Mouse (Mus musculus) erythroblast, embryonic 14.5 days (primary cell): Measurements from ENCODE around the gene 4933427I04Rik.

Experiments
- GATA1 ChIP-seq: IDR thresholded peaks from 2 replicates; pipeline ENCODE4 v1.6.1; 2012; ENCODE audit warnings: low read length, inconsistent platforms, mixed read lengths
- TAL1 ChIP-seq: IDR thresholded peaks from 3 replicates; pipeline ENCODE4 v1.6.1; 2012; ENCODE audit warnings: low read length, inconsistent platforms, mixed read lengths

GRCm38 (mm10) chr4:123842126-123842525 is 17.4 kb upstream of the 4933427I04Rik start:
- TF ChIP-seq GATA1 (no peak), TAL1 (no peak)
